Mouse (Mus musculus) heart, postnatal 36 days (tissue): ENCODE data around the gene Pacsin2. TPM values are rescaled to one million over a fixed set of nuclear protein-coding genes. Genes with fewer than 3 reads are reported as not detected.

Experiments used
- DNase-seq, 2 experiments: peaks; one replicate each; pipeline ENCODE4 v3.0.0; 2021 to 2022
- intact Hi-C: fragments of 180-260 bp; cut with DNase I; formaldehyde crosslinking; loops from one replicate; pipeline ENCODE4 v1.15.1; 2025
- total RNA-seq, 2 experiments: library from RNA; stranded (reverse); gene quantifications; 2 replicates each; pipeline ENCODE4 v1.2.3; 2021

Gene Pacsin2
- total RNA-seq, 2 experiments from 2014 or later, result 174 to 191 TPM

GRCm38 (mm10) chr15:83348747-83349146 is 115.7 kb downstream of the Pacsin2 start:
- intact Hi-C loops, result no loop called here
- DNase-seq, result no peak

- intact Hi-C loops, result no loop called here
- DNase-seq, result no peak
These were observed 118.4 kb downstream of the Pacsin2 start for GRCm38 (mm10) chr15:83345898-83346529.

- intact Hi-C loops, result no loop called here
- DNase-seq, result peak; percentile 20 to 37
These were observed 119.5 kb downstream of the Pacsin2 start for GRCm38 (mm10) chr15:83344956-83345355.

GRCm38 (mm10) chr15:83344157-83344556 is 120.2 kb downstream of the Pacsin2 start:
- intact Hi-C loops, result no loop called here
- no peak for DNase-seq

- intact Hi-C loops, result no loop called here
- no peak for DNase-seq
These were observed 125.5 kb downstream of the Pacsin2 start for GRCm38 (mm10) chr15:83338908-83339307.

GRCm38 (mm10) chr15:83337903-83338870 is 126.2 kb downstream of the Pacsin2 start:
- intact Hi-C loops, result no loop called here
- no peak for DNase-seq

GRCm38 (mm10) chr15:83332373-83332772 is 132.0 kb downstream of the Pacsin2 start:
- DNase-seq, result no peak
- intact Hi-C loops, result loop anchor here (5.0 kb wide), 1 partner anchor 120 kb away; no protein-coding TSS in a partner anchor

- intact Hi-C loops, result no loop called here
- DNase-seq, result no peak
These were observed 135.5 kb downstream of the Pacsin2 start for GRCm38 (mm10) chr15:83328952-83329351.

Other genes starting within 250 kb of the Pacsin2 start
- 1 to 10 TPM; 3.4 to 8.3 TPM for gene A4galt, start 212.8 kb downstream of the Pacsin2 start, total RNA-seq
- gene Arfgap3, start 114.4 kb downstream of the Pacsin2 start, total RNA-seq, result 10 to 100 TPM; 11.0 to 12.2 TPM
- gene Ttll1, start 46.3 kb upstream of the Pacsin2 start, total RNA-seq, result 10 to 100 TPM; 47.3 to 53.2 TPM
- gene Bik, start 62.3 kb upstream of the Pacsin2 start, total RNA-seq, result 10 to 100 TPM; 11.6 to 13.1 TPM
- gene Tspo, start 99.0 kb upstream of the Pacsin2 start, total RNA-seq, result 10 to 100 TPM; 60.2 to 68.3 TPM
- 10 to 100 TPM; 37.8 to 39.3 TPM for gene Mcat, start 99.2 kb upstream of the Pacsin2 start, total RNA-seq
- gene Ttll12, start 130.6 kb upstream of the Pacsin2 start, total RNA-seq, result 1 to 10 TPM; 5.6 to 6.5 TPM